Mouse (Mus musculus) heart, postnatal 36 days (tissue): ENCODE results near the gene Atf7ip. TPM values are rescaled to one million over a fixed set of nuclear protein-coding genes. Genes with fewer than 3 reads are reported as not detected.

Experiments
- DNase-seq, 2 experiments: peaks; one replicate each; pipeline ENCODE4 v3.0.0; 2021 to 2022
- intact Hi-C: fragments of 180-260 bp; cut with DNase I; formaldehyde crosslinking; loops from one replicate; pipeline ENCODE4 v1.15.1; 2025
- total RNA-seq, 2 experiments: library from RNA; stranded (reverse); gene quantifications; 2 replicates each; pipeline ENCODE4 v1.2.3; 2021

Atf7ip gene
- total RNA-seq, 2 experiments from 2014 or later: 78.1 to 88.5 TPM

DNA sequence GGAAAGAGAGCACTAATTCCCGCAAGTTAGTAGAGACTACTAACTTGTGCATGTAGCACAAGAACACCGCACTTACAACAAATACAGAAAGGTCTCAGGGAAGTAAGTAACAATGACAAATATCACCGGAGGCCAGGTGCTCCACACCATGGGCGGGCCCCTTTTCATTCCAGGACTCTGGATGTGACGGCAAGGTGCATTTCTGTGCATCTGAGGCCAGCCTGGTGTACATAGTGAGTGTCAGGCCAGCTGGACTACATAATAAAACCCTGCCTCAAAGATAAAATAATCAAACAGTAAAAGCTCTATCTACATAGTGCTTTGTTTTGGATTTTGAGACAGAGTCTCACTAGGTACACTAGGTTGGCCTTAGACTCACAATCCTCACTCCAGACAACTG is 123.7 kb downstream of the Atf7ip start:
- no peak for DNase-seq
- intact Hi-C loops: loop anchor here (10.0 kb wide), 1 partner anchor 355 kb away; no protein-coding TSS in a partner anchor

DNA sequence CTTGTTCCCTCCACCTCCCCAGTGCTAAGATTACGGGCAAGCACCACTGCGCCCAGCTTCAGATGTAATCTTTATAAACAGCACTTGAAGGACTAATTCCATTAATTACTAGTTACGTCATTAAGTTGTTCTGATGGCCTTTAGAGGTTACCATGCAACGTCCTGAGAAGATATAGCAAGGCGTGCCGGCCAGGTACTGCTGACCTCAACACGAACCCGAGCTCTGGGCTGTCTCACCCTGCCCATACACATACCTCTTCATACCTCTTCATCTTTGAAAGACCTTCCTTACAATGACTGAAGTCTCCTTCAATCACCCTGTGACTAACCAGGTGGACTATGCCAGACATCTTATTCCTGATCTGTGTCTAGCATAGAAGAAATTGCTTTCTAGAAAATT is 125.6 kb downstream of the Atf7ip start:
- intact Hi-C loops: no loop called here
- no peak for DNase-seq

DNA sequence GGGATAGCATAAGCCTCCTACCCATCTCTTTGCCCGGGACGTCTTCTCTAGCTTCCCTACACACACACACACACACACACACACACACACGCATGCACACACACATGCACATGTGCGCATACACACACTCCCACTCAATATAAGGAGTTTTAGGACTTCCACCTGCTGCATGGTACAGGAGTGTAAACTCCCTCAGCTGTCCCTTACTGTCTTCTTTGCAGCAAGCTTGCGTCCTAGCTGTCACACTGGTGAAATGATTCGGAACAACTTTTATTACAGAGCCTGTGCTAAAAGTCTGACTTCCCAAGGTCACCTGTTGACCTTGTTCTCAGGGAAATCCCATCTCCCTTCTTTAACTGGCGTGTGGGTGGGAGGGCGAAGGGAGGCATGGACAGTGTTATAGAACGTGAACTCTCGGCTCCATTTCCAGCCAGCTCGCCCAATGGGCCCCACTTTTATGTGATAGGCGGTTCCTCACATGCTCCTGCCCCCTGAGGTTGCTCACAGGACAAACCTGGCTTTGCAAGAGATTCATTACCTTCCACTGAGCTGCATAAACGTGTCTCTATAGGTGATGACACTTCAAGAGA is 126.1 kb downstream of the Atf7ip start:
- no peak for DNase-seq
- intact Hi-C loops: no loop called here

DNA sequence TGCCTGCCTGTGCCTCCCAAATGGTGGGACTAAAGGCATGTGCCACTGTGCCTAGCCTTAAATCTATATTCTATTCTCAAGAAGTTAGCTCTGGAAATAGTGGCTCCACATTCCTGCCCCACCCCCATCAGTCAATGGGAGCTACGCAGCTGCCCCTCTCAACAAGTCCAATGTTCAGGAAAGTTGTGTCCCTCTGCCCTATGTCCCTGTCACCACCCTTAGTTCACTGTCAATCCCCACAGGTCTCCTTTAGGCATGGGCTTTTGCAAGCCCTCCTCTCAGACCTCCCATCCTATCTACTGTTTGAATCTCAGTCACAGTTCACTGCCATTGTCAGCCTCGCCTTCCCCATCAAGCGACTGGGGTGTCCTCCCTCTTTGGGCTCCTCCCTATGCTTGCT is 127.2 kb downstream of the Atf7ip start:
- intact Hi-C loops: no loop called here
- DNase-seq: no peak

DNA sequence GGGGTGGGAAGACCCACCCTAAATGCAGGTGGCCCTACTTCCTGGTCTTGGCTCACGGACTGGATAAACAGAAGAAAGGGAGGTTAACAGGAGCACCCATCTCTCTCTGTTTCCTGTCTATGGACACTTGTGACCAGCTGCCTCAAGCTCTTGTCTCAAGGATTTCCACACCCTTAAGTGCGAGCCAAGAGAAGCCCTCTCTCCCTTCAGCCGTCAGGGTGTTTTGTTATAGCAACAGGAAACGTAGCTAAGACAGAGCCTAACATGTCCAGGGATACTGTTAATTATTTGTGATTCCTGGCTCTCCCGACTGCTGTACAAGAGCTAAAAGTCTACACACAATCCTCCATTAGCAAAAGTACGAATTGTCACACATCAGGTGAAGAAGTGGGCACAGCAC is 127.8 kb downstream of the Atf7ip start:
- DNase-seq: no peak
- intact Hi-C loops: no loop called here

DNA sequence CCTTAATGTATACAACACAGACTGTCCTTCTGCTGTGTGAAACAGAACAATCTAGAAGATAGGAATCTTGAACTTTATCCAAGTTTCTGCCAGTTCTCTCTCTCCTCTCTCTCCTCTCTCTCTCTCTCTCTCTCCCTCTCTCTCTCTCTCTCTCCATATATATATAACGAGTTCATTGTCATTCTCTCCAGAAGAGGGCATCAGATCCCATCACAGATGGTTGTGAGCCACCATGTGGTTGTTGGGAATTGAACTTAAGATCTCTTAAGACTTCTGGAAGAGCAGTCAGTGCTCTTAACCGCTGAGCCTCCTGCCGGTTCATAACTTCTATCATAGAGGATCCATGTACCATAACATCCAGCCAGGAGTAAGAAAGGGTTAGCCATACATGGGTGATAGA is 129.0 kb downstream of the Atf7ip start:
- intact Hi-C loops: no loop called here
- DNase-seq: no peak

DNA sequence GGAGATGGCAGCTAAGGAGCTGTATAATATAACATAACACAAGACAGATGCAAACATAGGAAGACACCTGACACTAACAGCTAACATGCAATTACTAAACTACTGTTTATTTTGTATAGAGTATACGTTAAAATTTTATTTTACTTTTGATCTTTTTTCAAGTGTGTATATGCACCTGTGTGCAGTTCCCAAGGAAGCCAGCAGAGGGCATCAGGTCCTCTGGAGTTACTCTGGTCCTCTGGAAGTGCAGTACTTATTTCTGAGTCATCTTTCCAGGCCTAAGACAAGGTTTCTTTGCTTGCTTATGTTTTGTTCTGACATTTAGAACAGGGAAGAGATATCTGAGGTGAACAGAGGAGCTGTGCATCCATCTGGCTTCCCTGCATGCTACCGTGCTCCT is 138.2 kb downstream of the Atf7ip start:
- intact Hi-C loops: no loop called here
- no peak for DNase-seq

DNA sequence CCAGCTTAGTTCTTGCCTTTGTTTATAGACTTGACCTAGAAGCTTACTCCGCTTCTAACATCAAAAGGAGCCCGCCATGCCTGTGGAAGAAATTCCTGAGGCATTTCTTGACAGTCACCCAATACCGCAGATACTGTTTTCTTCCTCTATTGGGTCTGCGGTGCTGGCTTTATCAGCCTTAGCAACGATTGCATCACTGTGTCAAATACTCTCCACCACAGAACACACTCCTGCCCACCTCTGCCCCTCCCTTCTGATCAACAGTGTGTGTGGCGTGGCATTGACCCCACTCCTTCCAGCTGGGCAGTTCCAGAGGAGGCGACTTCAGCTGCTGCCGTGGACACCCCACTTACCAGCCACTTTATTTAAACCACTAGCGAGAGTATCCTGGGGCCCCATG is 139.8 kb downstream of the Atf7ip start:
- DNase-seq: no peak
- intact Hi-C loops: no loop called here

DNA sequence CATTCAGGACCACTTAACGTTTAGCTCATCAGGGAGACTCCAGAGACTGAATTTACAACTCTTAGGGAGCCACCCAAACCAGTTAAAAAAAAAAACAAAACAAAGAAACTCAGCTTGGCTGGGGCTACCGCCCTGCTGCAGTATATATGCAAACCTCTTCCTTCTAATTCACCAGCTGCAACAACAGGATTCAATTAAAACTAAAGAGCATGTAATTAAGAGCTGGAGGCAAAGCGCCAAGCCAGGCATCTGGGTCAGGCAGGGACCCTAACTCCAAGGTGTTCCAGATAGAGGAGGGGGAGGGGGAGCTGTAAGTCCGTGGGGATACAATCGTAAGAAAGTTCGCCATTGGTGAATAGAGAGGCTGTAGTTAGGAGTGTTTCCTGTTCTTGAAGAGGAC is 140.2 kb downstream of the Atf7ip start:
- intact Hi-C loops: no loop called here
- no peak for DNase-seq

DNA sequence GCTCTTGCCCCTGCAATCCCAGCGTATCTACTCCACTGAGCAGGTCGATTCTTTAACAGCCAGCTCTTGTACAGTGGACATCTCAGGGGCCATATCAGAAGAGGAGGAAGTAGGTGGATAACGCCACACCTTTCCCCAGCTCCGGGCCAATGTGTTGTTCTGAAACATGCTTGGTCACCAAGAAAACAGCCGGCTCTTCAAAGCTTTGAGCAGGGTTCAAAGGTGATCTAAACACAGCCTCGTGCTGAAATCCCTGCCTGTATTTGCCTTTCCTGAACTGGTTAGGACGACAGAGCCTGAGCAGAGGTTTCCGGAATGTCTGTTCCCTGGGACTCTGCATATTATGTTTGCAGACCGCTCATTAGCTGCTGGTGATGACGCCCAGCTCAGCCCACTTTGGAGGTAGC is 141.5 kb downstream of the Atf7ip start:
- no peak for DNase-seq
- intact Hi-C loops: no loop called here

DNA sequence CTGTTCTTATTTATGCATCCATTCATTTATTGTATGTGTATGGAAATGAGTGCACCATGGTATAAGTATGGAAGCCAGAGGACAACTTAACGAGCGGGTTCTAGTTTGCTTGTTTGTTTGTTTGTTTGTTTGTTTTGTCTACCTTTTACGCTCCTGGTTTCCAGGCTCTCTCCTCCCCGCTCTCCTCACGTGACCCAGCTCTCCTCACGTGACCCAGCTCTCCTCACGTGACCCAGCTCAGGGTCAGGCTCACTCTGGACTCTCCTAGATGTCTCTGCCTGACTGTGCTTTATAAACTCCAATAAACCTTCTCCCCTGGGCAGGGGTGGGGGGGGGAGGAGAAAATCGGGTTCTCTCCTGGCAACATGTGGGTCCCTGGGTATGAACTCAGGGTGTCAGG is 144.7 kb downstream of the Atf7ip start:
- DNase-seq: no peak
- intact Hi-C loops: no loop called here

DNA sequence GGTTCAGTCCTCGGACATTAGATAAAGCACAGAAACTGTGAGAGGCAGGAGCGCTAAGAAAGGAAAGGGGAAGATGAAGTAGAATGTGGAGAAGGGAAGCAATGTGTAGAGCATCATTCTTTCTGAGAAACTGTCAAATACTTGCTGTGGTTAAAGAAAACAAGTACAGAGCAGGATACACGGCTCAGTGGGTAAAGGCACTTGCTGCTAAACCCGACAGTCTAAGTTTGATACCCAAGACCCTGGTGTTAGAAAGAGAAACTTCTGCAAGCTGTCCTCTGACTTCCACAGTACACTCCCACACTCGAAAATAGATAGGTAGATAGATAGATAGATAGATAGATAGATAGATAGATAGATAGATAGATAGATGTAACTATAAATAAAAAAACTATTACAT is 147.4 kb downstream of the Atf7ip start:
- no peak for DNase-seq
- intact Hi-C loops: no loop called here

DNA sequence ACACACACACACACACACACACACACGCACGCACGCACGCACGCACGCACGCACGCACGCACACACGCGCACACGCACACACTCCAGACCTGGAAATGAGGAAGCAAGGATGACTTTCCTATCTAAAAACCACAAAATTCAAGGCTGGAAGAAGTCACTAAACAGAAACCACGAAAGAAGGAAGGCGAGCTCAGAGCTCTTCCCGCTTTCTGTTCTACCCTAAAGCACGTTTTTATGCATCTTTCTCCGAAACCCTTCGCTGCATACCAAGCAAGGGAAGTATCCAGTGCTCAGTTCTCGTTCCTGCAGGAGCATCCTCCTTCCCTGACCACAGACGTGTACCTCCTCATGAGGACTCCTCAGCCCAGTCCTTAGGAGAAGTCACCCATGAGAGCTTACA is 148.5 kb downstream of the Atf7ip start:
- intact Hi-C loops: no loop called here
- no peak for DNase-seq

DNA sequence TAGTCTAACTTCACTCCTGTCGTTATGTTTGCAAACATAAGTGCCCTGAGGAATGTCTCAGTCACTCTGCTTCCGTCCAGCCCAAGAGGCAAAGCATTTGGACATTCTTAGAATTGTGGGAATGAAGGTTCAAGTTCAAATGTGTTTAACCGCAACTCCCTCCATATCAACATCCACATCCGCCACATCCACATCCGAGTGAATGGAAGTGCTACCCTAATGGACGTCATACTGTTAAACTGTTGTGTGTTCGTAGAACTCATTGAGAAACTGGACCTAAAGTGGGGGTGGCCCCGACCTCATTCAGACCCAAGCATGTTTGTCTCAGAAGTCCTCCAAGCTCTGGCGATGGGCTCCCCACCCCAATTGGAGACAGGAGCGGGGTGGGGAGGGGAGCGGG is 149.8 kb downstream of the Atf7ip start:
- no peak for DNase-seq
- intact Hi-C loops: no loop called here

DNA sequence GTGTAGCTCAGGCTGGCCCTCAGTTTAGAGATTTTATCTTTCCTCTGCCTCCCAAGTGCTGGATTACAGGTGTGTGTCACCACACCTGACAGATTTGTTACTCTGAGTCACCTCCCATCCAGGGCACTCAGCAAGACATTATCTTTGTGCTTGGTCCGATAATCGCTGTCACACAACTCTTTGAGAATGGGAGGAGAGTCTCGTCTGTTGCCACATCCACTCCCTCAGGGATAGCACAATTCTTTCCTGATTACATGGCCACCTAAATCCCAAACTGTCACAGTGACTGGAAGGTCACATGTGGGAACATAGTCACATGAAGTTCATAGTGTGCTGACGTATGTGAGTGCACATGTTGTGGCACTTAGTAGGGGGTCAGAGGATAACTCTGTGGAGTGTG is 152.3 kb downstream of the Atf7ip start:
- DNase-seq: no peak
- intact Hi-C loops: no loop called here

DNA sequence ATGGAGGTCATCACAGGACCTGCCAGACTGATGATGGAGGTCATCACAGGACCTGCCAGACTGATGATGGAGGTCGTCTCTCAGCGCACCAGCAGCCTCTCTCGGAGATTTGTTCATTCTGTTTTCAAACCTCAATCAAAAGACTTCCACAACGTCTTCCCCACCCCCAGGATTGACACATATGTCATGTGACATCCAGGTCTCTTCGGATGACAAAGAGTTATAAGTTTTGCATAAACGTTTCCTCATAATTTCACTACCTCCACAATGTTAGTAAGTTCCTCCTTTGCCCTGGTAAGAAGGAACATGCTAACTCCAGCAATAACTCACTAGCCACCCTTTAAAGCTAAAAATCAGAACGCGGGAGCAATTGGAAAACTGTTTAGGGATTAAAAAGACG is 153.3 kb downstream of the Atf7ip start:
- DNase-seq: no peak
- intact Hi-C loops: no loop called here

Other genes with a start within 250 kb of the Atf7ip start
- not detected for gene Gm8994, start 178.6 kb upstream of the Atf7ip start, total RNA-seq
- gene E330021D16Rik, start 90.6 kb upstream of the Atf7ip start, total RNA-seq: not detected
- 10 to 100 TPM; 46.5 TPM for gene Plbd1, start 155.8 kb downstream of the Atf7ip start, total RNA-seq